Mouse (Mus musculus) G1E (cell line): ENCODE measurements around the gene Frmpd4. TPM values are rescaled to one million over a fixed set of nuclear protein-coding genes. Genes with fewer than 3 reads are reported as not detected.

Source experiments
- ATAC-seq: 2 replicates; pipeline ENCODE4 v1.8.0; 2016; ENCODE audit warnings: mild to moderate bottlenecking; ENCODE audit not compliant: insufficient number of reproducible peaks, poor library complexity, low FRiP score, severe bottlenecking; ENCODE audit errors: extremely low read depth
- DNase-seq: peaks from one replicate; pipeline ENCODE4 v3.0.0; 2012; ENCODE audit warnings: low spot score
- H3K27me3 ChIP-seq: 2 replicates; pipeline ENCODE4 v1.6.1; 2012; ENCODE audit warnings: mild to moderate bottlenecking, low read length, inconsistent platforms; ENCODE audit not compliant: insufficient read depth
- H3K36me3 ChIP-seq: replicated peaks from 2 replicates; pipeline ENCODE3; 2012; ENCODE audit warnings: mild to moderate bottlenecking, inconsistent platforms
- H3K4me1 ChIP-seq: 2 replicates; pipeline ENCODE4 v1.6.1; 2012; ENCODE audit warnings: low read depth, low read length, inconsistent platforms, mixed read lengths; ENCODE audit not compliant: insufficient read depth
- H3K4me3 ChIP-seq: 2 replicates; pipeline ENCODE4 v1.5.1; 2012; ENCODE audit warnings: low read depth, mild to moderate bottlenecking, inconsistent platforms, low read length, moderate library complexity, mixed read lengths
- H3K9me3 ChIP-seq: replicated peaks from 2 replicates; pipeline ENCODE4 v1.6.1; 2012; ENCODE audit warnings: inconsistent platforms
- CTCF ChIP-seq: IDR thresholded peaks from 2 replicates; pipeline ENCODE4 v1.5.1; 2012; ENCODE audit warnings: low read depth, low read length, inconsistent platforms, mixed read lengths
- GATA1 ChIP-seq: IDR thresholded peaks from 2 replicates; pipeline ENCODE4 v1.6.1; 2012; ENCODE audit warnings: borderline replicate concordance, low read length, inconsistent platforms, mixed read lengths
- GATA2 ChIP-seq: IDR thresholded peaks from 2 replicates; pipeline ENCODE4 v1.6.1; 2012; ENCODE audit warnings: low read depth, low read length, inconsistent platforms, borderline replicate concordance
- POLR2AphosphoS5 ChIP-seq: IDR thresholded peaks from 2 replicates; pipeline ENCODE4 v1.6.1; 2012; ENCODE audit warnings: low read depth, low read length, inconsistent platforms; ENCODE audit not compliant: insufficient replicate concordance
- TAL1 ChIP-seq: conservative IDR thresholded peaks from 2 replicates; pipeline ENCODE4 v1.6.1; 2012; ENCODE audit warnings: low read depth, low read length, inconsistent platforms, mixed read lengths
- polyA plus RNA-seq: library from polyadenylated mRNA; stranded (reverse); fragments of >175 nt; gene quantifications from 2 replicates; pipeline ENCODE4 v1.2.3, GENCODE M21; 2012
- total RNA-seq, 2 experiments: library from RNA; stranded (forward) in 1 of 2; stranded (reverse) in 1 of 2; fragments of 200-1000 nt in 1 of 2; fragments of >200 nt in 1 of 2; fragmentation: Nextera tagmentation in 1 of 2; gene quantifications; 2 replicates each; pipeline ENCODE4 v1.2.3; 2014 to 2017

Gene Frmpd4
- total and polyA plus RNA-seq, 3 experiments = under 0.01 TPM; not detected in 2

DNA sequence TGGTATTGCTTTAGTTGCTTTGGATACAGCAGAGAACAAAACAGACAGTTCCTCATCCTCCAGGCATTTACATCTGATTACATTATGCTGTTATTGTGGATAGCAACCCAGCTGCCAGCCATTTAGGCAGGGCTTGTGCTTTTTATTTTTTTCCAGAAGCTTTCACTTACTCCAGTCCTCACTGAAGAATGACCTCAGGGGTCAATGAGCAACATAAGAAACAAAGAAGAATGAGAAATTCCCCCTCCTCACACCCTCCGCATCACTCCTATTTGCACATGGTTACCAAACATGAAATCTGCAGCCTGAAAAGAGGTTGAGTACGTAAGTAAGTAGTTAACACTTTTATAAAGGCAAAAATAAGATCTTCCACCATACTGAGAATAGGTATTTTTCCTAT is 744.5 kb downstream of the Frmpd4 start:
- no peaks in the 10 kb centered on the region for H3K4me1 ChIP-seq
- no peaks in the 10 kb centered on the region for H3K9me3 ChIP-seq
- no peak overlapping the region for H3K4me3 ChIP-seq
- H3K27me3 ChIP-seq = no peaks in the 10 kb centered on the region
- TF ChIP-seq POLR2AphosphoS5 (no peak), TAL1 (no peak), GATA1 (no peak), GATA2 (no peak), CTCF (no peak)
- ATAC-seq (no peak), DNase-seq (no peak)
- H3K36me3 ChIP-seq = no peaks in the 10 kb centered on the region

DNA sequence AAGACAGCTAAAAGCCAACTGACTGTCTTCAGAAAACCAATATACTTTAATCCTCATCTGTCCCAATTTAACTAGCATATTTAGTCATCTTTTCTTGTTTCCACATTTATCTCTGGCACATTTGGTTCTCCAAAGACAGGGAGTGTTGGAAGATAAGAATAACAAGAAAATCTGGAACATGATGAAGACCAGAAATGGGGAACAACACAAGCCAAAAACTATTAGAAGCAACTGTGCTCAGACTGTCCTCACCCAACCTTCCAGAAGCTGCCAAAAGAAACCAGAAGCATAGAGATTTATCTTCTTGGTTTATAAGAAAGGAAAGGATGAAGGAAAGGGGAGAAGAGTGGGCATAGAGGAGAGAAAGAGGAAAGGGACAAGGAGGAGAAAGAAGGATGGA is 748.6 kb downstream of the Frmpd4 start:
- TF ChIP-seq TAL1 = no peak
- TF ChIP-seq CTCF = no peak
- TF ChIP-seq GATA2 = no peak
- no peak for TF ChIP-seq GATA1
- TF ChIP-seq POLR2AphosphoS5 = no peak
- DNase-seq (no peak), ATAC-seq (no peak)
- no peaks in the 10 kb centered on the region for H3K27me3 ChIP-seq
- H3K9me3 ChIP-seq = no peaks in the 10 kb centered on the region
- no peaks in the 10 kb centered on the region for H3K36me3 ChIP-seq
- no peak overlapping the region for H3K4me3 ChIP-seq
- H3K4me1 ChIP-seq = no peaks in the 10 kb centered on the region

GRCm38 (mm10) chrX:167817363-167817762 is 759.7 kb downstream of the Frmpd4 start:
- no peaks in the 10 kb centered on the region for H3K36me3 ChIP-seq
- TF ChIP-seq CTCF (peak; percentile 31; the same call in 1 of the 2 replicates), GATA2 (no peak), GATA1 (no peak), TAL1 (no peak), POLR2AphosphoS5 (no peak)
- ATAC-seq (no peak; the same call in 1 of the 2 replicates), DNase-seq (no peak)
- no peaks in the 10 kb centered on the region for H3K27me3 ChIP-seq
- no peaks in the 10 kb centered on the region for H3K4me1 ChIP-seq
- no peak overlapping the region for H3K4me3 ChIP-seq
- H3K9me3 ChIP-seq = no peaks in the 10 kb centered on the region

- H3K4me1 ChIP-seq = no peaks in the 10 kb centered on the region
- no peak for TF ChIP-seq GATA1
- TF ChIP-seq CTCF = no peak
- TF ChIP-seq POLR2AphosphoS5 = no peak
- no peak for TF ChIP-seq TAL1
- no peak for TF ChIP-seq GATA2
- H3K9me3 ChIP-seq = no peaks in the 10 kb centered on the region
- H3K36me3 ChIP-seq = no peaks in the 10 kb centered on the region
- no peaks in the 10 kb centered on the region for H3K27me3 ChIP-seq
- H3K4me3 ChIP-seq = no peak overlapping the region
- ATAC-seq (no peak), DNase-seq (no peak)
Observed at GRCm38 (mm10) chrX:167810120-167810519, 766.9 kb downstream of the Frmpd4 start.

DNA sequence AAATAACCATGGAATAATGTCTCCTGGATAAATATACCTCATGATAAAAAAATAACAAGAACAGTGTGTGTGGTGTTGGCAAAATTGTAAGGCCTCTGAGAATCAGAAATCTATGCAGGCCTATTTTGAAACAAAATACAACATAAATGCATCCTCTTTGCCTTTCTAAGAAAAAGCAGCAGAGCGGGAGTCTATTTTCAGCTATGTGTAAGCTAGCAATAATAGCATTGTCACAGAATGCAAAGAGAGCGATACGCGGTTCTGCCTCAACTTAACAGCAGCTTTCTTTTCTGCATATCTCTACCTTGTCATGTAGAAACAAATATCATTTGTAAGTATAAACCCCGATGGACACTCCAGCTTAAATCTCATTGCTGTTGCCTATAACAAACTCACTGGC is 768.5 kb downstream of the Frmpd4 start:
- ATAC-seq (no peak), DNase-seq (no peak)
- no peaks in the 10 kb centered on the region for H3K9me3 ChIP-seq
- H3K4me1 ChIP-seq = no peaks in the 10 kb centered on the region
- TF ChIP-seq TAL1 (no peak), POLR2AphosphoS5 (no peak)
- H3K4me3 ChIP-seq = no peak overlapping the region
- no peaks in the 10 kb centered on the region for H3K27me3 ChIP-seq
- H3K36me3 ChIP-seq = no peaks in the 10 kb centered on the region

DNA sequence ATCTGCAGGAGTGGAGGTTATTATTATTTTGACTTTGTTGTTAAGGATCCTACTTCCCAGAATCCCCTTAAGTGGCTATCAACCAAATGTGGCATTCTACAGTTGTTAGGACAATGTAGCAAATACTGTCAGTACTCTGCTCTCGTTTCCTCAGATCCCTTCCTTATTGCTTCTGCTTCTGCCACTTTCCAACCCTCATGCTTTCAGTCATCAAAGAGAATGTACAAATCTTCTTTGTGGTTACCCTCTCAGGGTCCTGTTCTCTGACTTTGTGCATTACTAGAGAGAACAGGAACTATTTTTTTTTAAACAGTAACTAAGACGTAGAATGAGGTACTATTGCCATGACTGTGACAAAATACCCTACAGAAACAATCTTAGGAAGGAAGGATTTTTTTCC is 788.3 kb downstream of the Frmpd4 start:
- TF ChIP-seq GATA2 (no peak), TAL1 (no peak), POLR2AphosphoS5 (no peak), CTCF (no peak), GATA1 (no peak)
- H3K4me3 ChIP-seq = no peak overlapping the region
- no peaks in the 10 kb centered on the region for H3K4me1 ChIP-seq
- DNase-seq (no peak), ATAC-seq (no peak)
- no peaks in the 10 kb centered on the region for H3K36me3 ChIP-seq
- H3K27me3 ChIP-seq = no peaks in the 10 kb centered on the region
- H3K9me3 ChIP-seq = no peaks in the 10 kb centered on the region

- ATAC-seq (no peak), DNase-seq (no peak)
- no peak overlapping the region for H3K4me3 ChIP-seq
- no peaks in the 10 kb centered on the region for H3K9me3 ChIP-seq
- H3K36me3 ChIP-seq = no peaks in the 10 kb centered on the region
- TF ChIP-seq TAL1 = no peak
- no peak for TF ChIP-seq POLR2AphosphoS5
- TF ChIP-seq GATA2 = no peak
- TF ChIP-seq CTCF = no peak
- TF ChIP-seq GATA1 = no peak
- H3K4me1 ChIP-seq = no peaks in the 10 kb centered on the region
- H3K27me3 ChIP-seq = no peaks in the 10 kb centered on the region
Observed at GRCm38 (mm10) chrX:167783526-167783925, 793.5 kb downstream of the Frmpd4 start.
